Mouse (Mus musculus) heart, embryonic 16.5 days (tissue): ENCODE results near the gene Gsdma3. TPM values are rescaled to one million over a fixed set of nuclear protein-coding genes. Genes with fewer than 3 reads are reported as not detected.
"Not testable (repeated sequence)": the region's sequence is repeated elsewhere in the genome, so short reads cannot be mapped to it uniquely, and the experiment has no call there.

ENCODE experiments used
- ATAC-seq: fragments of 200-750 bp; cut with Nextera tagmentation; replicated peaks from 2 replicates; pipeline ENCODE4 v1.8.0; 2017; ENCODE audit warnings: moderate number of reproducible peaks; ENCODE audit not compliant: insufficient read depth, low FRiP score; ENCODE audit errors: extremely low read depth
- H3K27ac ChIP-seq: fragments of 300-500 bp; sonication (generic); 2 replicates; pipeline ENCODE4 v1.5.1; 2014; ENCODE audit warnings: mild to moderate bottlenecking, low read length, control low read depth, moderate library complexity
- H3K27me3 ChIP-seq: fragments of 300-500 bp; sonication (generic); 2 replicates; pipeline ENCODE4 v1.6.1; 2014; ENCODE audit warnings: low read length, mixed read lengths; ENCODE audit not compliant: control insufficient read depth, insufficient read depth
- H3K36me3 ChIP-seq: fragments of 300-500 bp; sonication (generic); 2 replicates; pipeline ENCODE4 v1.6.1; 2014; ENCODE audit not compliant: control insufficient read depth, insufficient read depth
- H3K4me1 ChIP-seq: fragments of 300-500 bp; sonication (generic); 2 replicates; pipeline ENCODE4 v1.6.1; 2014; ENCODE audit warnings: low read length, mixed read lengths; ENCODE audit not compliant: control insufficient read depth, insufficient read depth
- H3K4me2 ChIP-seq: fragments of 300-500 bp; sonication (generic); 2 replicates; pipeline ENCODE4 v1.6.1; 2014; ENCODE audit warnings: low read depth, mild to moderate bottlenecking, control low read depth, low read length
- H3K4me3 ChIP-seq: fragments of 300-500 bp; sonication (generic); 2 replicates; pipeline ENCODE4 v1.5.1; 2014; ENCODE audit warnings: mild to moderate bottlenecking, control low read depth, low read length
- H3K9ac ChIP-seq: fragments of 300-500 bp; sonication (generic); 2 replicates; pipeline ENCODE4 v1.6.1; 2014; ENCODE audit warnings: low read length, control low read depth
- H3K9me3 ChIP-seq: fragments of 300-500 bp; sonication (generic); replicated peaks from 2 replicates; pipeline ENCODE4 v1.6.1; 2016; ENCODE audit warnings: low read length; ENCODE audit not compliant: control insufficient read depth
- WGBS: fragments of 180-500 bp; shearing (Covaris S2); extraction: QIAGEN DNeasy Blood & Tissue Kit; methylation state at CpG from one replicate; pipeline ENCODE4 v1.1.7; 2014; 5-methylcytosine and 5-hydroxymethylcytosine counted together
- polyA plus RNA-seq: library from polyadenylated mRNA; unstranded; fragments of >200 nt; fragmentation: Nextera tagmentation; extraction: Ambion mirVana; gene quantifications from 2 replicates; pipeline ENCODE4 v1.2.1, GENCODE M21; 2015

The Gsdma3 gene
- polyA plus RNA-seq, 1 experiment from 2014 or later = 0.09 TPM

- Histone ChIP-seq H3K4me3 (no peak overlapping the region), H3K4me2 (no peak overlapping the region), H3K27ac (no peak overlapping the region), H3K9ac (no peak overlapping the region), H3K4me1 (no peaks in the 10 kb centered on the region), H3K27me3 (peaks cover 27% of the 10 kb centered on the region), H3K36me3 (no peaks in the 10 kb centered on the region), H3K9me3 (no peaks in the 10 kb centered on the region)
- ATAC-seq = no peak
- WGBS = 52% methylated on average over 2 of the region's 2 CpGs
Measured at GRCm38 (mm10) chr11:98668984-98669383, 42.8 kb downstream of the Gsdma3 start.

- 43% methylated on average over 3 of the region's 3 CpGs for WGBS
- no peak for ATAC-seq
- no peak overlapping the region for H3K4me2 ChIP-seq
- H3K9me3 ChIP-seq = no peaks in the 10 kb centered on the region
- no peaks in the 10 kb centered on the region for H3K4me1 ChIP-seq
- H3K4me3 ChIP-seq = no peak overlapping the region
- peaks cover 24% of the 10 kb centered on the region for H3K27me3 ChIP-seq
- H3K27ac ChIP-seq = no peak overlapping the region
- no peak overlapping the region for H3K9ac ChIP-seq
- no peaks in the 10 kb centered on the region for H3K36me3 ChIP-seq
Measured at GRCm38 (mm10) chr11:98671284-98671815, 45.2 kb downstream of the Gsdma3 start.

GRCm38 (mm10) chr11:98671857-98672256 is 45.7 kb downstream of the Gsdma3 start:
- ATAC-seq = no peak
- H3K9ac ChIP-seq = no peak overlapping the region
- no peaks in the 10 kb centered on the region for H3K4me1 ChIP-seq
- H3K4me3 ChIP-seq = no peak overlapping the region
- no peaks in the 10 kb centered on the region for H3K36me3 ChIP-seq
- 42% methylated on average over 5 of the region's 5 CpGs for WGBS
- H3K4me2 ChIP-seq = no peak overlapping the region
- H3K9me3 ChIP-seq = no peaks in the 10 kb centered on the region
- H3K27ac ChIP-seq = no peak overlapping the region
- H3K27me3 ChIP-seq = peaks cover 21% of the 10 kb centered on the region

- H3K4me1 ChIP-seq = no peaks in the 10 kb centered on the region
- H3K36me3 ChIP-seq = no peaks in the 10 kb centered on the region
- no peak overlapping the region for H3K9ac ChIP-seq
- H3K4me2 ChIP-seq = no peak overlapping the region
- H3K4me3 ChIP-seq = no peak overlapping the region
- peaks cover 16% of the 10 kb centered on the region for H3K27me3 ChIP-seq
- ATAC-seq = no peak
- 76% methylated on average over 5 of the region's 5 CpGs for WGBS
- H3K27ac ChIP-seq = no peak overlapping the region
- no peaks in the 10 kb centered on the region for H3K9me3 ChIP-seq
Measured at GRCm38 (mm10) chr11:98672482-98672881, 46.3 kb downstream of the Gsdma3 start.

GRCm38 (mm10) chr11:98673136-98673535 is 47.0 kb downstream of the Gsdma3 start:
- H3K9ac ChIP-seq, H3K27ac ChIP-seq, H3K4me1 ChIP-seq, H3K27me3 ChIP-seq, H3K36me3 ChIP-seq, H3K4me3 ChIP-seq, H3K9me3 ChIP-seq, H3K4me2 ChIP-seq: not testable (repeated sequence)
- ATAC-seq = peak; percentile 52; the same call in 1 of the 2 replicates
- WGBS = 4% methylated on average over 6 of the region's 7 CpGs

- no peaks in the 10 kb centered on the region for H3K36me3 ChIP-seq
- no peaks in the 10 kb centered on the region for H3K9me3 ChIP-seq
- H3K27me3 ChIP-seq = no peaks in the 10 kb centered on the region
- H3K27ac ChIP-seq = no peak overlapping the region
- no peaks in the 10 kb centered on the region for H3K4me1 ChIP-seq
- no peak for ATAC-seq
- H3K9ac ChIP-seq = no peak overlapping the region
- H3K4me3 ChIP-seq = no peak overlapping the region
- 31% methylated on average over 7 of the region's 7 CpGs for WGBS
- no peak overlapping the region for H3K4me2 ChIP-seq
Measured at GRCm38 (mm10) chr11:98675829-98676363, 49.7 kb downstream of the Gsdma3 start.

- WGBS = 86% methylated on average over 1 of the region's 1 CpGs
Measured at GRCm38 (mm10) chr11:98680023-98680422, 53.9 kb downstream of the Gsdma3 start.

GRCm38 (mm10) chr11:98680595-98680994 is 54.4 kb downstream of the Gsdma3 start:
- H3K4me2 ChIP-seq, H3K9me3 ChIP-seq, ATAC-seq, H3K36me3 ChIP-seq, H3K9ac ChIP-seq, H3K27ac ChIP-seq, H3K4me1 ChIP-seq, H3K27me3 ChIP-seq, H3K4me3 ChIP-seq: not testable (repeated sequence)
- WGBS = 84% methylated on average over 4 of the region's 4 CpGs

More at GRCm38 (mm10) chr11:98680023-98680422, 53.9 kb downstream of the Gsdma3 start:
- no peak overlapping the region for H3K4me3 ChIP-seq
- no peaks in the 10 kb centered on the region for H3K36me3 ChIP-seq
- H3K9me3 ChIP-seq = no peaks in the 10 kb centered on the region
- H3K4me2 ChIP-seq = no peak overlapping the region
- no peaks in the 10 kb centered on the region for H3K27me3 ChIP-seq
- no peak overlapping the region for H3K9ac ChIP-seq
- peaks cover 9% of the 10 kb centered on the region for H3K4me1 ChIP-seq
- no peak overlapping the region for H3K27ac ChIP-seq
- ATAC-seq = no peak

- no peak overlapping the region for H3K4me3 ChIP-seq
- WGBS = 72% methylated on average over 4 of the region's 4 CpGs
- no peak overlapping the region for H3K27ac ChIP-seq
- H3K36me3 ChIP-seq = peaks cover 11% of the 10 kb centered on the region
- peaks cover 9% of the 10 kb centered on the region for H3K4me1 ChIP-seq
- no peaks in the 10 kb centered on the region for H3K27me3 ChIP-seq
- ATAC-seq = no peak
- no peak overlapping the region for H3K4me2 ChIP-seq
- H3K9me3 ChIP-seq = no peaks in the 10 kb centered on the region
- H3K9ac ChIP-seq = no peak overlapping the region
Measured at GRCm38 (mm10) chr11:98681186-98681585, 55.0 kb downstream of the Gsdma3 start.
